Mouse (Mus musculus) liver, embryonic 14.5 days (tissue): ENCODE measurements at regions not wholly inside any gene's neighbourhood (a gene's known extent, or its start where the extent isn't known, plus 50 kb on each side); places are given as distances from the start of the nearest gene placed in this dataset.

Source experiments
- ATAC-seq: fragments of 200-750 bp; cut with Nextera tagmentation; 2 replicates; pipeline ENCODE4 v1.8.0; 2017; ENCODE audit warnings: moderate number of reproducible peaks, mild to moderate bottlenecking, moderate library complexity; ENCODE audit not compliant: insufficient read depth
- DNase-seq, 3 experiments: peaks; one replicate each; pipeline ENCODE4 v3.0.0-alpha.2; 2012 to 2013; ENCODE audit warnings: low read depth in 3 of 3, low spot score in 3 of 3
- H3K27ac ChIP-seq: fragments of 300-500 bp; sonication (generic); 2 replicates; pipeline ENCODE4 v1.5.1; 2014; ENCODE audit warnings: moderate library complexity, mild to moderate bottlenecking, control low read depth, inconsistent platforms
- H3K27me3 ChIP-seq: fragments of 300-500 bp; sonication (generic); 2 replicates; pipeline ENCODE4 v1.6.1; 2014; ENCODE audit warnings: mild to moderate bottlenecking, low read length, moderate library complexity; ENCODE audit not compliant: control insufficient read depth, insufficient read depth
- H3K36me3 ChIP-seq: fragments of 300-500 bp; sonication (generic); replicated peaks from 2 replicates; pipeline ENCODE4 v1.6.1; 2014; ENCODE audit warnings: low read depth; ENCODE audit not compliant: control insufficient read depth, insufficient read depth
- H3K4me1 ChIP-seq, 2 experiments: fragments of 200-500 bp in 1 of 2; fragments of 300-500 bp in 1 of 2; sonication (generic) in 1 of 2; replicated peaks; 2 replicates each; pipeline ENCODE4 v1.6.1; 2012 to 2014; ENCODE audit warnings: antibody characterized with exemption in 1 of 2, inconsistent platforms in 1 of 2, low read length in 1 of 2; ENCODE audit not compliant: control insufficient read depth in 2 of 2, insufficient read depth in 2 of 2
- H3K4me2 ChIP-seq: fragments of 300-500 bp; sonication (generic); 2 replicates; pipeline ENCODE4 v1.6.1; 2014; ENCODE audit warnings: low read depth, mild to moderate bottlenecking, control low read depth, moderate library complexity
- H3K4me3 ChIP-seq, 2 experiments: fragments of 200-500 bp in 1 of 2; fragments of 300-500 bp in 1 of 2; sonication (generic) in 1 of 2; 2 replicates each; pipeline ENCODE4 v1.5.1; 2012 to 2014; ENCODE audit warnings: low read depth in 2 of 2, low read length in 2 of 2, mild to moderate bottlenecking in 2 of 2, control low read depth in 1 of 2, inconsistent platforms in 1 of 2, moderate library complexity in 1 of 2; ENCODE audit not compliant: insufficient read depth in 1 of 2
- H3K9ac ChIP-seq: fragments of 300-500 bp; sonication (generic); replicated peaks from 2 replicates; pipeline ENCODE4 v1.6.1; 2014; ENCODE audit warnings: mild to moderate bottlenecking, control low read depth, moderate library complexity
- H3K9me3 ChIP-seq: fragments of 300-500 bp; sonication (generic); 2 replicates; pipeline ENCODE4 v1.6.1; 2016; ENCODE audit warnings: low read length, mixed read lengths; ENCODE audit not compliant: control insufficient read depth
- CTCF ChIP-seq: IDR thresholded peaks from 2 replicates; pipeline ENCODE4 v1.5.1; 2016; ENCODE audit warnings: antibody characterized with exemption, low read depth, control low read depth
- EP300 ChIP-seq: IDR thresholded peaks from 2 replicates; pipeline ENCODE4 v1.6.1; 2016; ENCODE audit warnings: antibody characterized with exemption, low read depth
- WGBS: fragments of 180-500 bp; shearing (Covaris S2); extraction: QIAGEN DNeasy Blood & Tissue Kit; methylation state at CpG from one replicate; pipeline ENCODE4 v1.1.7; 2014; ENCODE audit not compliant: insufficient replicate concordance; 5-methylcytosine and 5-hydroxymethylcytosine counted together

DNA sequence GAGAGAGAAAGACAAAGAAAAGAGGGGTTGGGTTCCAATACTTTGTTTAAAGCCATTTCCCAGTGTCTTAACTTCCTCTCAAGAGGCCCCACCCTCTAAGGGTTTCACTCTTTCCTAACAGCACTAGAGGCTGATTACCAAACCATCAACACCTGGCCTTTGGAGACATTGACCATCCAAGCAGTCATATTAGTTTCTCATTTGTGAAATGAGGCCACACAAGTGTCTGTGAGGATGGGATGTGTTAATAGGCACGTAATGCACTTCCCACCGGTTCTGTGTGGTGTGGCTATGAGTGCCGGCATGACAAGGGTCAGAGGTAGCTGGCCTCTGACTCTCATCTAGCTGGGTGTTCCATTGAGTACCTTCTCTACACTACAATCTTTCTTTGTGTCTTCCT is 59.2 kb downstream of the Calml3 start:
- no peak overlapping the region for H3K4me3 ChIP-seq
- H3K36me3 ChIP-seq: no peaks in the 10 kb centered on the region
- peaks cover 0 to 15% of the 10 kb centered on the region in 2 experiments; a peak in 2 of 4 replicates for H3K4me1 ChIP-seq
- no peak overlapping the region for H3K4me2 ChIP-seq
- no peak overlapping the region for H3K9ac ChIP-seq
- no peak overlapping the region for H3K27ac ChIP-seq
- no peaks in the 10 kb centered on the region for H3K27me3 ChIP-seq
- H3K9me3 ChIP-seq: no peaks in the 10 kb centered on the region
- TF ChIP-seq CTCF (no peak), EP300 (no peak)
- ATAC-seq: no peak
- no peak for DNase-seq
- 63% methylated on average over 3 of the region's 3 CpGs for WGBS

DNA sequence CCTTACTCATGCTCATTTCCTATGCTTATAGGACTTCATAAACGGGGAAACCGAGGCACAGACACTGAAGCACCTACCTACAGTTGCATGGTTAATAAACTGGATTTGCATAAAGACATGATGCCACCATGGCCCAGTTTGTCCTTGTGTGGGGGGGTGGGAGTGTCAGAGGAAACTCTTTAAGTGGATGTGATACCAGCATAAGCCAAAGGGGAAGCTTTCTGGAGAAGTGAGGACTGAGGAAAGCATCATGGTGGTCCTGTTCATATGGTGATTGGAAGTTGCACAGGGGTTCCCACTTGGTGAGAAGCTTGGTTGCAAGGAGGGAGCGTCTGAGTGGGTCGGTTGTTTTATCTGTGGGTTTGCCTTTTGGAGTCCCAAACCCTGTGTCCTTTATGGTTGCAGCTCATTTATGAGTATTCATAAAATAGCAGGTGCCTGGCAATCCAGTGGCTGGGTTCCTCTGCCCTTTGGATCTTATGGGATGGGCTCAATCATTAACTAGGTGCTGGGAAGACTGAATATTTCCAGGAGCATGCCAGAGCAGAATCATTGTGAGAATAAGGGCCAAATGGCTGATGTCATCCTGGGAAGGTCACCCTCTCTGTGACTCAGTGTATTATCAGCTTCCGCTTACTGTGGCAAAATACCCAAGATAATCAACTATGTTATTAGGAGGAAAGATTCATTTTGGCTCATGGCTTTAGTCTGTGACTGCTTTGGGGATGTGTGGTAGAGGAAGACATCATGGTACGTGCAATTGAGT is 60.2 kb downstream of the Calml3 start:
- no peak overlapping the region for H3K9ac ChIP-seq
- no peak for ATAC-seq
- H3K27ac ChIP-seq: no peak overlapping the region
- no peaks in the 10 kb centered on the region for H3K36me3 ChIP-seq
- no peaks in the 10 kb centered on the region for H3K9me3 ChIP-seq
- 48% methylated on average over 6 of the region's 6 CpGs for WGBS
- no peaks in the 10 kb centered on the region for H3K27me3 ChIP-seq
- no peak overlapping the region for H3K4me3 ChIP-seq
- peaks cover 0 to 15% of the 10 kb centered on the region in 2 experiments; a peak in 2 of 4 replicates for H3K4me1 ChIP-seq
- TF ChIP-seq EP300: no peak
- TF ChIP-seq CTCF: no peak
- peak in 1 of 3 experiments; percentile 6 for DNase-seq
- no peak overlapping the region for H3K4me2 ChIP-seq

DNA sequence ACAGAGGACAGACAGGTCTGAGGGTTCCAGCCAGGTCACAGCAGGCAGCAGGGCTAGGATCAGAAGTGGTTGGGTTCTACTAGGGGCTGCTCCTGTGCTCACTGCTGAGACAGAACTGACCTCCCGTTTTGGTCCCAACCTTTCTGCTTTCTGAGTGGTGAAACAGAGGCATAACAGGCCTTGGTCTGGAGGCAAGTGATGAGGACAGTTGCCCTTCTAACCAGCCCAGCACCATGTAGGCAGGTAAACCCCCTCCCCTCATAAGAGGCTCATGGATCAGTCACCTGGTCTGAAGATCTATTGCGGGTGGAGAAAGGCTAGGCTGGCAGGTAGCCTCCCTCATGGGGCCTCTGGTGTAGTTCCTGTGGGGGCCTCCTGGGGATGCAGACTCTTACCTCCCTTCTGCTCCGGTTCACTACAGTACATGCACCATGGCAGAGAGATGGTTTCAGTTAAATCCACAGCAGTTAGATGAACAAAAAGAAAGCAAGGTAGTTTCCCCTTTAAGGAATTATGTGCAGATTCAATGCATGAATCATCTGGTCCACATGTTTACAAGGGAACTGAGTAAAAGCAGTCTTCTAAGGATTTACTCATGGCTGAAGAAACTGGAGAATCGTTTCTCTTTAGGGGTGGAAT is 61.2 kb downstream of the Calml3 start:
- TF ChIP-seq EP300 (no peak), CTCF (no peak)
- no peaks in the 10 kb centered on the region for H3K36me3 ChIP-seq
- no peak for ATAC-seq
- H3K27ac ChIP-seq: no peak overlapping the region
- no peak overlapping the region for H3K4me3 ChIP-seq
- WGBS: 43% methylated on average over 4 of the region's 4 CpGs
- H3K4me1 ChIP-seq: peaks cover 0 to 15% of the 10 kb centered on the region in 2 experiments; a peak in 2 of 4 replicates
- no peak overlapping the region for H3K4me2 ChIP-seq
- no peak for DNase-seq
- H3K9ac ChIP-seq: no peak overlapping the region
- no peaks in the 10 kb centered on the region for H3K9me3 ChIP-seq
- no peaks in the 10 kb centered on the region for H3K27me3 ChIP-seq

DNA sequence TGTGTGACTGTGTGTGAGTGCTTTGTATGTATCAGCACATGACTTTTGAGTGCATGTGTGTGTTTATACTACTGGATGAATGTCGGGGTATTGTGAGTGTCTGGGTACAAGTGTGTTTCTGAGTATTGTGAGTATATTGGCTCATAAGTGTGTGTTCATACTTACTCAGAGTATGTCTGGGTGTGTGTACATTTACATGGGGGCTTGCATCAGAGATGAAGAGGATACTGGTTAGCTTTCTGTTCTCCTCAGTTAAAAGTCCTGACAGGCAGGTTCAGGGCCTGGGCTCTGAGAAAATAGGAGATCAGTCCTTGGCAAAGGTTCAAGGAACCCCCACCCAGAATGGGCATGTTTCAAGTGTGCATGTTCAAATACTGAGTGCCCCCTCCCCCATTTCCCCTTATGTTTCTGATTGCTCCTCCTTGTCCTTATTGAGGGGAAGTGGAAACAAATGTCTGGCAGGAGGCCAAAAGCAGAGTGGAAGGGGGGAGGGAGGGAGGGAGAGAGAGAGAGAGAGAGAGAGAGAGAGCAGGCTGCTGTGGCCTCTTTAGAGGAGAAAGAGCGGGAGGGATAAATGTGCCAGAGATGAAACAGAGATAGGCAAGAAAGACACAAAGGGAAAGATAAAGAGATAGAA is 61.9 kb downstream of the Calml3 start:
- no peak for TF ChIP-seq CTCF
- no peak for TF ChIP-seq EP300
- H3K9ac ChIP-seq: no peak overlapping the region
- H3K27ac ChIP-seq: no peak overlapping the region
- H3K4me3 ChIP-seq: no peak overlapping the region
- 48% methylated on average over 2 of the region's 2 CpGs for whole genome bisulfite sequencing
- H3K4me1 ChIP-seq: peaks cover 0 to 15% of the 10 kb centered on the region in 2 experiments; a peak in 2 of 4 replicates
- H3K36me3 ChIP-seq: no peaks in the 10 kb centered on the region
- H3K4me2 ChIP-seq: no peak overlapping the region
- no peaks in the 10 kb centered on the region for H3K27me3 ChIP-seq
- DNase-seq (no peak), ATAC-seq (no peak)
- no peaks in the 10 kb centered on the region for H3K9me3 ChIP-seq

- Histone ChIP-seq H3K4me3 (no peak overlapping the region), H3K9ac (no peak overlapping the region), H3K27me3 (no peaks in the 10 kb centered on the region), H3K36me3 (no peaks in the 10 kb centered on the region), H3K9me3 (no peaks in the 10 kb centered on the region), H3K4me2 (no peak overlapping the region), H3K27ac (no peak overlapping the region), H3K4me1 (no peaks in the 10 kb centered on the region)
- TF ChIP-seq CTCF (no peak), EP300 (no peak)
- WGBS: 44% methylated on average over 2 of the region's 2 CpGs
- no peak for DNase-seq
- ATAC-seq: no peak
These were observed 73.5 kb downstream of the Calml3 start for GRCm38 (mm10) chr13:3730699-3731021.
